Mouse (Mus musculus) right cerebral cortex, adult 2 months (tissue): ENCODE data around the gene Slco4c1.

Source experiments
- DNase-seq, 2 experiments: peaks; one replicate each; pipeline ENCODE4 v3.0.0; 2021 to 2022; ENCODE audit warnings: low spot score in 2 of 2

Gene Slco4c1

DNA sequence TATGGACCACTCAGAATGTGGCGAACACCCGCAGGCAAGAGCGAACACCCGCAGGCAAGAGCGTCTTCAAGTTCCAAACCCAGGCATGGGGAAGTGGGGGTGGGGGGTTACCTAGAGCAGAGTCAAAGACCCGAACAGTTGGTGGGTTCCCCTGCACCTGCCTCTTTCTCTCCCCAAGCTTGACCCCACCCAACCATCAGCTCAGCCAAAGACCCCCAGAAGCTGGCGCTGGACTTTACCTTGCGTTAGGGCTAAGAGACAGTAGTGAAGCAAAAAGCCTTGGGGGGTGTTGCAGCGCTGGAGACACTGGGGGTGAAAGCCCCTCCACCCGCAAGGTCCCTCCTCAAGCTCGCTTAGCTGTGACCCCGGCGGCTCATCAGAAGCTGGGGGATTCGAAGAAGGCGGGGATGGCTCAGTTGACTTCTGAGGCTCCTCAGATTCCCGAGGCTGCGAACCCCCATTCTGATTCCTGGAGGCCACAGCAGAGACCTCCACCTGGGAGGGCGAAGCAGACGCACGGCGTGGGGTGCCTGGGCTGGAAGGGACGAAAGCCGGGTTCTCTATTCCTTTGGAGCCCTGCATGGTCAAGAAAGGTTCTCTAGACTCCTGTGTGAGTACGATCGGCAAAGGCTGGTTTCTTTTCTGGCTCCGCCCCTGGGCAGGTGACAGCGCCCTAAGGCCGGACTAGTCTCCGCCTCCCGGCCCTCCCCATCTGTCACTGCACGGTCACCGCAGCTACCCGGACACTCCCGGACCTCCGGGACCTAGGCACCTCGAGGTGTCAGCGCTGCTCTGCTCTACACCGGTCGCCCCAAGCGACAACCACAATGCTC, at the start of gene Slco4c1:
Slco4c1 (minus strand) TSS at position 644 of the 833 bp plus-strand sequence.
- peak; percentile 59 to 69 for DNase-seq

DNA sequence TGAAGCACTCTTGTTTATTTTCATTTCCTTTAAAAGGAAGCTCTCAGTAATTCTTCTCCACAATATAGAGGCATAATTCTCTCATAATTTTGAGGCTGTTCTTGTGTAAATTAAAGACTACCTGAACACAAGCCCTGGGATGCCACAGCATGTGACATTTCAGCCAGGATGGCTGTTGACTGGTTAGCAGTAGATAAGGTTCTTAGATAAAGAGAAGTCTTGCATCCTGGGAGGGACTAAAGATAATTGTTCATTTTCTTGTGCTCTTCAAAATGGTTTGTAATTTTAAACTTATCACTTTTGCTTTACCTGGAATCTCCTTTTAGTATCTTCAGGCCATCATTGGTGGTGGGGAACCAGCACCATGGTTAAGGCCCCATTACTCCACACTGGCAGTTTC, 45.4 kb upstream of the Slco4c1 start:
- DNase-seq: no peak

- DNase-seq: no peak
Observed at GRCm38 (mm10) chr1:96883788-96884187, 11.8 kb upstream of the Slco4c1 start.

GRCm38 (mm10) chr1:96878572-96878971, 6.6 kb upstream of the Slco4c1 start:
- no peak for DNase-seq

DNA sequence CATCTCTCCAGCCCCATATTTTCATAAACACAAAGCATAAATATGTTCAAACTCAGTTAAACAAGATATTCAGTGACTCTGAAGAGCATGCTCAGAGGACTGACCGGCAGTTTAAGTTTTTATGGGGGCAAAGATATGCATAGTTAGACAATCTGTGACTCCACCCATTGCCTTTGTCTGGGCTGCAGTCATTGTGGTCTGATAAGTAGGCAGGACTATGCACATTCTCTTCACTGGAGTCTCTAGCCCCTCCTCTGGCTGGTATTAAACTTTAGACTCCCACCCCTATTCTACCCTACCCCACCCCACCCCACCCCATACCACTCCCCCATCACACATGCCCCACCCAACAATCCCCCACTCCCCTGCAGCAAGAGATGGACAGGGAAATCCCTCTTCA, 4.1 kb upstream of the Slco4c1 start:
- DNase-seq: no peak

DNA sequence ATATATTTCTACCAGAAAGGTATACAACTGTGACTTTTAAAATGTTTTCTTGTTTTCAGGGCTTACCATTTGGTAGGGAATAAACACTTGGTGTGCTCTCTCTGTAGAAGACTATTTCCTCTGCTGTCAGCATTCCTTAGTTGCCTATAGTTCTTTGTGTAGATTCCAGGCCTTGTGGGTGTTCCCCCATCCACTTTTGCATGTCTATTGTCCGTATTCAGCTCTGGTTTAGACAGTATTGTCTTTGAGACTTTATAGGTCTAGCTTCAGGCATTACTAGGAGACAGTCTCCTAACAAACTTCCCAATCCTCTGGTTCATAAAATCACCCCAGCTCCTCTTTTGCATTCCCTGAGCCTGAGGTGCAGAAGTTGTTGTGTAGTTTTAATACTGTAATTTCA, 2.7 kb upstream of the Slco4c1 start:
- no peak for DNase-seq

DNA sequence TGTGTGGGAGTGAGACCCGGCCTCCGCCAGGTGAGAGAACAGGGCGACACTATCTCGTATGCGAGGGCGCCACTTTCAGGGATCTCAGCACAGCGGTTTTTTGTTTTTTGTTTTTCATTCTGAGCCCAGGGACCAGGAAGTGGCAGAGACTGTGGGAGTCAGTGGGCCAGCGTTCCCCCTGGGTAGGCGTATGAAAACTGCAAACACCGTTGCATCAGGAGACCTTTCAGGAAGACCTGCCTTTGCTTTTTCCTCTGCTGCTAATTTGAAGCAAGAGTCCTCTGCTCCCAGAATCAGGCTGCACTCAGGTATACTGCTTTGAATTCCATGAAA, 356 bp upstream of the Slco4c1 start:
- no peak for DNase-seq

- peak in 1 of 2 experiments; percentile 5 for DNase-seq
Observed at GRCm38 (mm10) chr1:96870764-96871307, 1.1 kb downstream of the Slco4c1 start.

DNA sequence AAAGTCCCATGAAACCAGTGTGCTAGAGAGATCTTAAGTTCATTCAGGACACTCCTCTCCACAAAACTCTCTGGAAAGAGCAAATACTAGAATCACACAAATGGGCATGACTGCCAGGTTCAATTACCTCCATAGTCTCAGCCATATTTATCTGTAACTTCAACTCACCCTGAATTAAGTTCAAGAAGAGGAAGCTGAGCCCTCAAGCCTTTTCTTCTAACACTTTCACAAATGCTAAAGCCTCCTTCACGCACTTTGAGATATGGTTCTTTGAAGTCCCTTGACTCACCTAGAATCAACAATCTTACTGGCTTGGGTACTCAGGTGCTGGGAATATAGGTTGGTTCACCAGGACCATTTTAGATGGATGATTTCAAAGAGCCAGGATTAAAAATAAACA, 3.2 kb downstream of the Slco4c1 start:
- no peak for DNase-seq

GRCm38 (mm10) chr1:96866002-96866401, 6.0 kb downstream of the Slco4c1 start:
- DNase-seq: no peak

DNA sequence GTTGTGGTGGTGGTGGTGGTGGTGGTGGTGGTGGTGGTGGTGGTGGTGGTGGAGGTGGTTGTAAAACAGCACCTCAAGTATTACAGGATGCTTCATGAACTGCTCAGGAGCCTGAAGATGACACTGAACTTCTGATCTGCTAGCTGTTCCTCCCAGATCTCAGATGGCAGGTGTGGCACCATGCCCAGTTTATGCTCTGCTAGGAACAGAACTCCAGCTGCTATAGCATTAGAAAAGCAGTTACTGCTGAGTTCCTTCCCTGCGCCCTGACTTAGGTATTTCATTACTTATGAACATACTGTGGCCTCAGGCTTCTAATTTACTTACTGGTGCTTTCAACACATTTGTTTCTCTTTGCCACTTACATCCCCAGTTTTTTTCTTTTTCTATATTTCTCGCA, 7.9 kb downstream of the Slco4c1 start:
- DNase-seq: no peak

GRCm38 (mm10) chr1:96859995-96860684, 11.8 kb downstream of the Slco4c1 start:
- DNase-seq: no peak

GRCm38 (mm10) chr1:96853541-96853940, 18.4 kb downstream of the Slco4c1 start:
- DNase-seq: no peak

GRCm38 (mm10) chr1:96849101-96849500, 22.9 kb downstream of the Slco4c1 start:
- DNase-seq: no peak

DNA sequence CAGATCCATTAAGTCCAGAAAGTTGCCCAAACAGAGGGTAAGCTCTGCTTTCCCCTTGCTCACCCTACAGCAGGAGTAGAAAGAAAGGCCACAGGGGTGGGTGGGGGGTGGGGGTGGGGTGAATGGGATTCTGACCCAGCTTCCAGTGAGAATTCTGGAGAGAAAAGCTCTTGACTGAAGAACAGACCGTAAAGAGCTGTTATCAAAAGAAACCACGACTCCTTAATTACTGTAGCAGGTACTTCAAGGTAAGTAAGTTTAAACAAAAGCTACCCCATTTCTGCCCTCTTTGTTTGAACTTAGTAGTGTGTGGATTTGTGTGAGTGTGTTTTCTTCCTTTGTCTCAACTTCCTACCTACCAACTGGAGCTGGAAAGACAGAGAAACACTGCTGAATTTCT, 23.4 kb downstream of the Slco4c1 start:
- no peak for DNase-seq

GRCm38 (mm10) chr1:96846727-96847126, 25.2 kb downstream of the Slco4c1 start:
- peak in 1 of 2 experiments; percentile 48 for DNase-seq

DNA sequence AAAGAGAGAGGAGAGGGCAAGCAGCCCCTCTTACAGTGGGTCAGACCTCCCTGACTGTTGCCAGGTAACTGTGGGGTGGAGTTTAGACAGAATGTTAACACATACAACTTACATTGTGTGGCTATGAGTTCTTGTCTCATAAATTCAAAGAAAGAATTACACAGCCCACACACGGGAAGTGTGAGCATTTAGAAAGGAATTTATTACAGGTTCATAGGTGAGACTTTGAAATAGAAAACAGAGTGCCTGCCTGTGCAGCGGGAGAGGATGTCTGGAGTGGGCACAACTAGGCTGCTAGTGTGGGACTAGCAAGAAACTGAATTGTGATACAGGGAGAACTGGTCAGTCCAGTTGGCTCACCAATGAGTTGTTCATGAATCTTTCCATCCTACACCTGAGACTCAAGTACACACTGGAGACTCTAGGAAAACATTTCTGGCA, 66.7 kb downstream of the Slco4c1 start:
- no peak for DNase-seq

DNA sequence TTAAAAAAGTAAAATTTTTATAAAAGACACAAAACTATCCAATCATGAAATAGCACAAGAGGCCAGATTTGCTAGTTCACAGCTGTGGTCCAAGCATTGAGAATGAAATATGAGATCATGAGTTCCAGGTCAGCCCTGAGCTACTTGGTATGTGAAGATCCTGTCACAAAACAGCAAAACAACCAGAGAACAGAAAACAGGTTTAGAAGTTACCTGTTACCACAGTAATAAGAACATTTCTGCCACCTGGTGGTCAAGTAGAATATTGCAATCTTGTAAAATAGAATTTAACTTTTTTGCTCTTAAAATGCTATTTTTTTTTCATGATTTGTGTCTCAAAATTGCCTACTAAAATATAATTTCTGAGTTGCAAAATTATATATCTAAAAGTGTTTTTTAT, 70.4 kb downstream of the Slco4c1 start:
- no peak for DNase-seq

- DNase-seq: no peak
Observed at GRCm38 (mm10) chr1:96794690-96795089, 77.3 kb downstream of the Slco4c1 start.

- DNase-seq: no peak
Observed at GRCm38 (mm10) chr1:96794290-96794689, 77.7 kb downstream of the Slco4c1 start.

DNA sequence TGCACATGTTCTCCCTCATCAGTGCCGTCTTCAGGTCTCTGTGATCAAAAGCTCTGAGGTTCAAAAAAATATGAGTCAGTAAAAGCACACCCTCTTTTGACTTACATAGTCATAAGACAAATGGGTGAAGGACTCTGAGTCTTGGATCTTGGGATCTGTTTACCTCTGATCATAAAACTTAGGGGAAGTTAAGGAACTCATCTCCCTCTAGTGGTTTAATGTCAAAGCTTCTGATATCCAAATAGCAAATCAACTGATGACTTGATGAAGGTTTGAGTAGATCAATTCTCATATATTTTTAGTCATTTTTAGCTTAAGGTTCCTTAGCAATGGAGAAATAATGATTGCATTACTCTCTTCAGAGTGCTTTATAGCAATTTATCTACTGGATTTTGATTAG, 82.7 kb downstream of the Slco4c1 start:
- DNase-seq: no peak

GRCm38 (mm10) chr1:96774174-96774573, 97.8 kb downstream of the Slco4c1 start:
- no peak for DNase-seq

- DNase-seq: no peak
Observed at GRCm38 (mm10) chr1:96773712-96774111, 98.3 kb downstream of the Slco4c1 start.
